Mouse (Mus musculus) right cerebral cortex, adult 2 months (tissue): ENCODE measurements at regions not wholly inside any gene's neighbourhood (a gene's known extent, or its start where the extent isn't known, plus 50 kb on each side); places are given as distances from the start of the nearest gene placed in this dataset.

Source experiments
- DNase-seq, 2 experiments: peaks; one replicate each; pipeline ENCODE4 v3.0.0; 2021 to 2022; ENCODE audit warnings: low spot score in 2 of 2

DNA sequence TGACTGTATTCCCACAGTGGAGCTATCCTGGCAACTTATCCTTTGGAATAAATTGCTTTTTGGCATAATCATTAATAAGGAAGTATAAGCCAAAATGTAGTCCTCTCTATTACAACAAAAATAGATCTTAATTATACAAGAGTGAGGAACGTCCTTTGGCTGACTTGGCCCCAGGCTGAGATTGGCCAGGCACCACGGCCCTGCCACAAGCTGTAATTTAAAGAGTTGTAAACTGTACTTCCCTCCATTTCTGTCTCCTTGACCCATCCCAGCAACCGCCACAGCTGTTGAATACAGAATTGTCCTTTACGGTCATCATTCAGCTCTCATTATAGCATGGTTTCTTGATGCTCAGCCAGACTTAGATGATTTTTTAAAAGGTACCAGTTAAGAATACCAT is 119.6 kb upstream of the Smad1 start:
- DNase-seq: no peak

GRCm38 (mm10) chr8:79515282-79515783 is 116.0 kb upstream of the Smad1 start:
- DNase-seq: peak; percentile 8 to 14

DNA sequence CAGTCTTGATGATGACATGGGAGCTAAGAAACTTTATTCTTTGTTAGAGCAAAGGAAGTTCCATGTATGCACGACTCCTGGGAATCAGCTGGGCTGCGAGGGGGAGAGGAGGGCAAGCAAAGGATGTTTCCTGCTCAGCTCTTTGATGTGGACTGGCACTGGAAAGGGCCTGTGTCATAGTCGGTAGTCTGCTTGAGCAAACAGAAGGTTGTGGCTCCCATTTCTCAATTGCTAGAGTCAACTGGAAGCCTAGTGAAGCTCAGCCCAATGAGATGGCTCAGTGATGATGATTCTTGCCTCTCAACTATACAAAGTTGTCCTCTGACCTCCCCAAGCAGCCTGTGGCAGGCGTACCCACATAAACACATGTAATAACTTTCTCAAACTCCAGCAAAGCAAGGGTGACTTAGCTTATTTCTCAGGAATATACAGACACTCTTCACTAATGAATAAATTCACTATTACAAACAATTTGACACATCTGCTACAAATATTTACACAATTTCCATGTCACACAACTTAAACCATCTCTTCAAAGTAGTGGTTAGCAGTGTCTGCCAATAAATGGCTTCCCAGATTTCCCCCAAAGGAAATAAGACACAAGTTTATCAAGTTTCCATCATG is 115.4 kb upstream of the Smad1 start:
- DNase-seq: no peak

- no peak for DNase-seq
These were observed 109.3 kb upstream of the Smad1 start for GRCm38 (mm10) chr8:79508597-79508996.

DNA sequence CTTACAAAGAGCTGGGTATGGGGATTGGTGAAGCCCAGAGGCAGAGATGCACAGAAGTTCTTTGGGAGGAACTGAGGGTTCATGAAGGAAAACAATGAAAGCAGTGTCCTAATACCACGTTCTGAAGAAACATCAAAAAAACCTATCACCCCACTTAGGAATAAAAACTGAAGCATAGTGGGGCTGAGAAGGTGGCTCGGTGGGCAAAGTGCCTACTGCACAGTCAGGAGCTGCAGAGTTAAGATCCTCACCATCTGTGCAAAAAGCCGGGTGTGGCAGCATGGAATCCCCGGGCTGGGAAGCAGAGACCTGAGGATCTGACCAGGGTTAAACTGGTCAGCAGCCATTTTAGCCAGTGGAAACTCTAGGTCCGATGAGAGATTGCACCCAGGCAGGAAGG is 106.1 kb upstream of the Smad1 start:
- DNase-seq: no peak

DNA sequence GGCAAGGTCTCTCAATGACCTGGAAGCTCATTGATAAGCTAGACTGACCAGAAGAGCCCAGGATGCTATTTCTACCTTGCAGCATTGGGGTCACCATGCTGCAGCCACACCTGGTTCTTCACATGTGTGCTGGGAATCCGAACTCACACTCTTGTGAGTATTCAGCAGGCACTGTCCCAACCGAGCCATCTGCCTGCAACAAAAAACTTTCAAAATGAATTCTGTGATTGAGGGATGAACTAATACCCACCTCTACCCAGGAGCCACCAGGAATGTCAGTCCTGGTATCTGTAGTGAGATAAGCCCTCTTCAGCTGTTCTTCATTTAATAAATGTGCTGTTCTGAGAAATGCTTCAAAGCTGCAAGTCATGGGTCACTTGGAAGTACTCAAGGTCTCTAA is 104.6 kb upstream of the Smad1 start:
- no peak for DNase-seq

GRCm38 (mm10) chr8:79502062-79502461 is 102.7 kb upstream of the Smad1 start:
- DNase-seq: no peak

- DNase-seq: no peak
These were observed 101.9 kb upstream of the Smad1 start for GRCm38 (mm10) chr8:79501238-79501637.

DNA sequence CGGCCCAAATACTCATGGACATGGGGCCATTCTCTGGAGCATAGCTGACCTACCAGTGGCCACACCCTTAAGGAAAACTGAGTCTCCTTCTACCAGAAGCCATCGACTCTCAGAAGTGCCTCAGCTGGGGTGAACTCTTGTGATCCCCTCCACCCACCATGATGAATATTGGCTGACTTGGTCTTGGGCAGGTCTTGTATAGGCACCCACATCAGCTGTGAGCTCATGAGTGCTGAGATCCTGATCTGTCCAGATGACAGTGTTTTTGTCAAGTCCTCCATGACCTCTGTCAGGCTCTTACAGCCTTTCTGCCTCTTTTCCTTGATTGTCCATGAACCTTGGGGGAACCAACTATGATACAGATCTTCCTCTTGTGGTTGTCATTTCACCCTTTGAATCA is 99.9 kb upstream of the Smad1 start:
- no peak for DNase-seq

DNA sequence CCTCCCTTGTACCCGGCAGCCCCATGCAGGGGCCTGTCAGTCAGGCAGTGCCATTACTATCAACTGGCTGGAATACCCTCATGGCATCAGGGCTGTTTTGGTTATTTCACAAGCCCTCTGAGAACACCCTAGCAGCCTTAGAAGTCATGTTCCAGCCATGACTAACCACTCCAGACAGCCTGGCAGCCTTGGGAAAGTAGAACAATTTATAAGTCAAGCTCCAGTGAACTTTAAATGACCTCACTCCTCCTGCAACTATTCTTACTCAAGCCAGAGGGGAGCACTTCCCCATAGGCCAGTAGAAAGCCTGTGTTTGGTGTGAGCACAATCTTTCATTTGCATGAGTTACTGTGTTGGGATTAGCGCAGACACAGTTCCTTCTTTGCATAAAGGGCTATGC is 99.3 kb upstream of the Smad1 start:
- no peak for DNase-seq

DNA sequence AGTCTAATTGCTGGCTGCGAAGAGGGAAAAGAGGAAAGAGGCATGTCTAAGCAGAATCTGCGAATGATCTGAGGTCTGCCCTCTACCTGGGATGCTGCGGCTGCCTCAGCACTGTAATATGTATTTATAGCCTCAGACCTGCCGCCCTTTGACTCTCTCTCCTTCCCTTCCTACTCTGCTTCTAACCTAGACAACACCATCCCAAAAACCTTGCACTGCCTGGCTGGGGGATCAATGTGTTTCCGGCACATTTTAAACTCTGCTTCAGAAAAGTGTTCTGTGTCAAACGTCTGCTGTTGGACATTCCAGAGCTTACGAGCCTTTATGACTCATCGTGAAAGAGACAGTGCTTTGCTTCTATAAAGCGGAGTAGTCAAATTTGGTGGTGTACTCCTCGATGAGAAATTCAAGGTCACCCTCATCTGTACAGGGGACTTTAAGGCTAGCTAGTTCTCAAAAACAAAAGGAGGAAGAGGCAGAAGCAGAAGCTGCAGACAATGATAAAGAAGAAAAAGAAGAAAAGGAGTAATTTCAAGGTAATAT is 91.9 kb upstream of the Smad1 start:
- no peak for DNase-seq

- DNase-seq: no peak
These were observed 91.4 kb upstream of the Smad1 start for GRCm38 (mm10) chr8:79490739-79491138.

GRCm38 (mm10) chr8:79488861-79489260 is 89.5 kb upstream of the Smad1 start:
- DNase-seq: peak in 1 of 2 experiments; percentile 7

GRCm38 (mm10) chr8:79487597-79487996 is 88.3 kb upstream of the Smad1 start:
- no peak for DNase-seq

GRCm38 (mm10) chr8:79479326-79479725 is 80.0 kb upstream of the Smad1 start:
- no peak for DNase-seq

DNA sequence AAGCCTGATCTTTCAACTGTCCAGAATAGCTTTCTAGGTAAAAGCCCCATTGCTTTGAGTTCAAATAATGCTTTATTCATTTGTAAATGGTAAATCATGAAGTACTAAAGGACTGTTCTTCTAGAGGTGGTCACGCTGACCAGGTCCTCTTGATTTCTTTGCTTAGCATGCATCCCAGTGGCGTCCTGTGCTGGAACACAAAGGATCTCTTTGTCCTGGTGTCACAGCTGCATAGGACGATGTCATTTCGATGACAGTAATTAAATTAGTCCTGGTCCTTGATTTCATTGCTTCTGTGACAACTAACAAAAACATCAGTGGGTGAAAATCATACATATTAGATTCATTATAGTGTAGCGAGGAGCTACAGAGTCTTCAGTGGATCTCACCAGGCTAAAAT is 76.7 kb upstream of the Smad1 start:
- DNase-seq: no peak

DNA sequence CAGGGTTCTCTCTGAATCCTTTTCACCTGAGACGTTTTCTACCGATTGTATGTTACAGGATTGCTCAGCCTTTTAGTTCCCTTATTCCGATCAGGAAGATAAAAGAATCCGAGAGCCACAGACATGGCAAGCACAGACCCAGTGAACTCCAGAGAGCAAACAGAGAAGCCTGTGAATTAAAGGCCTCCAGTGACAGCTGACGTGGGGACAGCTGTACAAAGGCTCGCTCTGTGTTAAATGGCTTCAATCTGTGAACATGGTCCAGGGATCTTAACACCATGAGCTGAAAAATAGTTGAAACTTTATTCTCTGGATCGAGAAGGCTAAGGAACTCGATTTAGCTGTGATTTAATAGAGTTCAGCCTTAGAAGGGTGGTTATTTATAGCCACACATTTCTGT is 75.4 kb upstream of the Smad1 start:
- DNase-seq: no peak

GRCm38 (mm10) chr8:79452101-79452500 is 52.8 kb upstream of the Smad1 start:
- no peak for DNase-seq

GRCm38 (mm10) chr8:79449453-79449852 is 50.1 kb upstream of the Smad1 start:
- no peak for DNase-seq
